Mouse (Mus musculus): ENCODE results near the gene Olfr775. TPM values are rescaled to one million over a fixed set of nuclear protein-coding genes. Genes with fewer than 3 reads are reported as not detected.

Gene Olfr775
- total RNA-seq (2023), result not detected

DNA sequence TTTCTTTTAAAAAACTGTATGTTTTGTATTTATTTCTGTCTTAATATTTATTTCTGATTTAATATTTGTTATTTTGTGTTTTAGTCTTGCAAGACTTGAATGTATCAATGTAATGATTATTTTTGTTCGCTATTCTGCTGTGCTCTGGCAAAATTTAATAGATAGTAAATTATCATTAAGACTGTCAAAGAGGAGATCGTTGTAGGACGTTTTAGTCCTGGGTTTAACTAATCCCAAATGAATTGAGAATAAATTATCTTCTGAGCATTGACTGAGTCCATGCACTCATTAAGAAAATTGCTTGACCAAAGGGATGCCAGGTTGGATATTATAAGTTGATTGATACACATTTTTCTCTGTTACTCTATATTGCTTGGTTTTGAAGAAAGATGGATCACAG lies at the start of gene Olfr775:
TSS of gene Olfr775 (plus strand) at position 301 of the 400 bp plus-strand sequence.

DNA sequence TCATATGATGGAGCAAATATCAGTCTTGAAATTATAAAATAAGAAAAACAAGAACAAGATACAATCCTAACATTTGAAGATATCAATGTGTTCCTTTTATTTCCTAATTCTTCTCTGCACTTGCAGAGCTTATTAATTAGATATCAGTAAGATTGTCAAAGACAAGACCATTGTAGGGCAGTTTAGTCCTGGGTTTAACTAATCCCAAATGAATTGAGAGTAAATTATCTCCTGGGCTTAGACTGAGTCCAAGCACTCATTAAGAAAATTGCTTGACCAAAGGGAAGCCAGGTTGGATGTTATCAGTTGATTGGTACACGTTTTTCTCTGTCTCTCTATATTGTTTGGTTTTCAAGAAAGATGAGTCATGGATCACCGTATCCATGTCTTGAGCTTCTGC lies 12.3 kb upstream of the Olfr775 start, which contains the start of gene Olfr774:
TSS of gene Olfr774 (plus strand) at position 301 of the 400 bp plus-strand sequence.

DNA sequence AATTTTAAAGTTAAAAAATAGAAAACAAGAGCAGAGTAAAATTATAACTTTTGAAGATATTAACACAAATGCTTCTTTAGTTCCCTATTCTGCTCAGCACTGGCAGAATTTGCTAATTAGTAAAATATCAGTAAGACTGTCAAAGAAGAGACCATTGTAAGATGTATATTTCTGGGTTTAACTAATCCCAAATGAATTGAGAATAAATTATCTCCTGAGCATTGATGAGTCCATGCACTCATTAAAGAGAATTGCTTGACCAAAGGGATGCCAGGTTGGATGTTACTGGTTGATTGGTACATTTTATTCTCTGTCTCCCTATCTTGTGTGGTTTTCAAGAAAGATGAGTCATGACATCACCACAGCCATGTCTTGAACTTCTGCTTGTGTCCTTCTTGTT lies 10.6 kb downstream of the Olfr775 start, which contains the start of gene Olfr776:
TSS of gene Olfr776 (plus strand) at position 301 of the 400 bp plus-strand sequence.

DNA sequence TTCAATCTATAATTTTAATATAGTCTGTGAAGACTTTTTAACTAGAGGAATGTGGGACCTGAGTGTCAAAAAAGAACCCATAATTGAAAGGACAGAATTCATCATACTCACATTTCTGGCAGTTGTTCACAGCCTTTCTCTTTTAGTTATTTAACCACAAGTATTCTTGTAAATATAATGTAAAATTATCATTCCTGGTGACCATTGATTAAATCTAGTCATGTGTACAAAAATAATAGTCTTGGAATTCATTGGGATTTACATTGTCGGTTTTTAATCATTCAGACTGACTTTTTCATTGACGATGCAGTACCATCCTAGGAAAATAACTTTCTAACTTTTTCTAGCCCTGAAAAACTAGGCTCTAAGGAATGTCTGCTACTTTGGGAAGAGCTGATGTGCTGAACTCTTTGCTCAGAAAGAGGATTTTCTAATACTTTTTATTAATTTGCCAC lies 22.9 kb downstream of the Olfr775 start, which contains the start of gene Olfr777:
TSS of gene Olfr777 (minus strand) at position 405 of the 455 bp plus-strand sequence.

Other genes starting within 250 kb of the Olfr775 start
- not detected for gene Olfr763, start 237.6 kb upstream of the Olfr775 start, total RNA-seq (2023)
- not detected for gene Olfr764-ps1, start 208.5 kb upstream of the Olfr775 start, total RNA-seq (2023)
- gene Olfr765, start 198.4 kb upstream of the Olfr775 start, total RNA-seq (2023), result not detected
- not detected for gene Olfr766-ps1, start 179.4 kb upstream of the Olfr775 start, total RNA-seq (2023)
- not detected for gene Olfr767, start 165.5 kb upstream of the Olfr775 start, total RNA-seq (2023)
- not detected for gene Olfr768, start 149.0 kb upstream of the Olfr775 start, total RNA-seq (2023)
- gene Olfr769, start 130.6 kb upstream of the Olfr775 start, total RNA-seq (2023), result not detected
- gene Olfr770, start 109.4 kb upstream of the Olfr775 start, total RNA-seq (2023), result not detected
- gene Olfr771, start 83.7 kb upstream of the Olfr775 start, total RNA-seq (2023), result not detected
- not detected for gene Olfr772, start 70.5 kb upstream of the Olfr775 start, total RNA-seq (2023)
- gene Olfr773, start 61.0 kb upstream of the Olfr775 start, total RNA-seq (2023), result not detected
- not detected for gene Olfr774, start 12.2 kb upstream of the Olfr775 start, total RNA-seq (2023)
- not detected for gene Olfr776, start 10.7 kb downstream of the Olfr775 start, total RNA-seq (2023)
- not detected for gene Olfr777, start 23.1 kb downstream of the Olfr775 start, total RNA-seq (2023)
- gene Olfr780, start 69.7 kb downstream of the Olfr775 start, total RNA-seq (2023), result not detected
- gene Olfr781, start 80.4 kb downstream of the Olfr775 start, total RNA-seq (2023), result not detected
- not detected for gene Olfr782, start 100.4 kb downstream of the Olfr775 start, total RNA-seq (2023)
- under 1 TPM in 1 of 2 experiments, not detected in 1; 0.22 TPM for gene Olfr784, start 135.7 kb downstream of the Olfr775 start, total RNA-seq (2023)
- gene Olfr785, start 157.0 kb downstream of the Olfr775 start, total RNA-seq (2023), result not detected
- gene Olfr786, start 178.9 kb downstream of the Olfr775 start, total RNA-seq (2023), result not detected
- not detected for gene Olfr787, start 213.4 kb downstream of the Olfr775 start, total RNA-seq (2023)
- gene Olfr788, start 222.6 kb downstream of the Olfr775 start, total RNA-seq (2023), result not detected
- not detected for gene Olfr789, start 236.3 kb downstream of the Olfr775 start, total RNA-seq (2023)